Mouse (Mus musculus) thymus, adult 2 months (tissue): ENCODE results near the gene Angptl4.

Experiments used
- CTCF ChIP-seq: fragments of 200-500 bp; IDR thresholded peaks from 2 replicates; pipeline ENCODE4 v1.5.1; 2012; ENCODE audit warnings: mild to moderate bottlenecking, control low read depth, low read length, moderate library complexity, borderline replicate concordance; ENCODE audit not compliant: control insufficient read depth, poor library complexity, insufficient read depth; ENCODE audit errors: extremely low read depth
- POLR2A ChIP-seq: fragments of 200-500 bp; IDR thresholded peaks from 2 replicates; pipeline ENCODE4 v1.6.1; 2012; ENCODE audit warnings: mild to moderate bottlenecking, low read length, control low read depth, moderate library complexity; ENCODE audit not compliant: control insufficient read depth, poor library complexity, insufficient read depth; ENCODE audit errors: extremely low read depth

DNA sequence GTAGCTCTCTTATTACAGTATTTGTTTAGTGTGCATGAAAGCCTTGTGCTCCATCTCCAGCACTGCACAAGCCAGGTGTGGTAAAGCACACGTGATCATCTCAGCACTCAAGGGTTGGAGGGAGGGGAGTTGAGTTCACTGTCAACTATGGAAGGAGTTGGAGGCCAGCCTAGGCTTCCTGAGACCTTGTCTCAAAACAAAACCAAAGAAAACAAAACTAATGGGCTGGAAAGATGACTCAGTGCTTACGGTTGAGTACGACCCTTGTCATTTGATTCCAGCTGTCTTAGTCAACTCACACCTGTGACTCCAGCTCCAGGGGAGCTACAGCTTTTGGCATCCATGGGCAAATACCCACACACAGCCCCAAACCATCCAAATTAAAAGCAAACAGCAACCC is 30.8 kb upstream of the Angptl4 start:
- no peak for TF ChIP-seq CTCF
- no peak for TF ChIP-seq POLR2A
